Mouse (Mus musculus): ENCODE data around the gene Cstad.

The Cstad gene

GRCm38 (mm10) chr2:30594641-30595379 is at the start of gene Cstad:
Gene Cstad (plus strand): TSS chr2:30595040.
- peak; percentile 65 for DNase-seq (ENCODE audit: low spot score)

GRCm38 (mm10) chr2:30545706-30546105 is 49.1 kb upstream of the Cstad start:
- no peak for DNase-seq (ENCODE audit: low spot score)

GRCm38 (mm10) chr2:30546219-30546618 is 48.6 kb upstream of the Cstad start:
- DNase-seq (ENCODE audit: low spot score), result no peak

GRCm38 (mm10) chr2:30547455-30548217 is 47.2 kb upstream of the Cstad start:
- DNase-seq (ENCODE audit: low spot score), result no peak

- DNase-seq (ENCODE audit: low spot score), result no peak
These were observed 43.3 kb upstream of the Cstad start for GRCm38 (mm10) chr2:30551579-30551978.

GRCm38 (mm10) chr2:30553851-30554540 is 40.8 kb upstream of the Cstad start:
- DNase-seq (ENCODE audit: low spot score), result no peak

GRCm38 (mm10) chr2:30555257-30555656 is 39.6 kb upstream of the Cstad start:
- DNase-seq (ENCODE audit: low spot score), result no peak

GRCm38 (mm10) chr2:30556495-30556894 is 38.3 kb upstream of the Cstad start:
- DNase-seq (ENCODE audit: low spot score), result no peak

GRCm38 (mm10) chr2:30559552-30559951 is 35.3 kb upstream of the Cstad start:
- DNase-seq (ENCODE audit: low spot score), result no peak

- DNase-seq (ENCODE audit: low spot score), result no peak
These were observed 32.3 kb upstream of the Cstad start for GRCm38 (mm10) chr2:30562553-30562952.

GRCm38 (mm10) chr2:30571647-30572046 is 23.2 kb upstream of the Cstad start:
- no peak for DNase-seq (ENCODE audit: low spot score)

- no peak for DNase-seq (ENCODE audit: low spot score)
These were observed 21.3 kb upstream of the Cstad start for GRCm38 (mm10) chr2:30573522-30573921.

GRCm38 (mm10) chr2:30577010-30577409 is 17.8 kb upstream of the Cstad start:
- DNase-seq (ENCODE audit: low spot score), result no peak

- DNase-seq (ENCODE audit: low spot score), result no peak
These were observed 16.8 kb upstream of the Cstad start for GRCm38 (mm10) chr2:30578006-30578405.

- peak; percentile 33 for DNase-seq (ENCODE audit: low spot score)
These were observed 7.7 kb upstream of the Cstad start for GRCm38 (mm10) chr2:30587161-30587560.

GRCm38 (mm10) chr2:30587671-30588070 is 7.2 kb upstream of the Cstad start:
- DNase-seq (ENCODE audit: low spot score), result no peak

- peak; percentile 33 for DNase-seq (ENCODE audit: low spot score)
These were observed 5.8 kb upstream of the Cstad start for GRCm38 (mm10) chr2:30588985-30589511.

GRCm38 (mm10) chr2:30589781-30590180 is 5.1 kb upstream of the Cstad start:
- no peak for DNase-seq (ENCODE audit: low spot score)

GRCm38 (mm10) chr2:30590909-30591308 is 3.9 kb upstream of the Cstad start:
- peak; percentile 19 for DNase-seq (ENCODE audit: low spot score)

- DNase-seq (ENCODE audit: low spot score), result peak; percentile 3
These were observed 2.4 kb upstream of the Cstad start for GRCm38 (mm10) chr2:30592391-30592790.

- no peak for DNase-seq (ENCODE audit: low spot score)
These were observed 1.9 kb upstream of the Cstad start for GRCm38 (mm10) chr2:30592951-30593350.

GRCm38 (mm10) chr2:30593636-30594310 is 1.1 kb upstream of the Cstad start:
- DNase-seq (ENCODE audit: low spot score), result no peak
